Mouse (Mus musculus) kidney, embryonic 15.5 days (tissue): Measurements from ENCODE around the gene Gm11983. TPM values are rescaled to one million over a fixed set of nuclear protein-coding genes. Genes with fewer than 3 reads are reported as not detected.
"Not testable (repeated sequence)": the region's sequence is repeated elsewhere in the genome, so short reads cannot be mapped to it uniquely, and the experiment has no call there.

Source experiments
- ATAC-seq: fragments of 200-750 bp; cut with Nextera tagmentation; replicated peaks from 2 replicates; pipeline ENCODE4 v1.8.0; 2017; ENCODE audit warnings: moderate TSS enrichment; ENCODE audit not compliant: low FRiP score
- H3K27ac ChIP-seq: fragments of 300-500 bp; sonication (generic); 2 replicates; pipeline ENCODE4 v1.5.1; 2015; ENCODE audit warnings: mild to moderate bottlenecking, inconsistent platforms
- H3K27me3 ChIP-seq: fragments of 300-500 bp; sonication (generic); 2 replicates; pipeline ENCODE4 v1.6.1; 2015; ENCODE audit warnings: inconsistent platforms
- H3K36me3 ChIP-seq: fragments of 300-500 bp; sonication (generic); 2 replicates; pipeline ENCODE4 v1.6.1; 2015; ENCODE audit warnings: inconsistent platforms
- H3K4me1 ChIP-seq: fragments of 300-500 bp; sonication (generic); 2 replicates; pipeline ENCODE4 v1.6.1; 2015; ENCODE audit warnings: inconsistent platforms
- H3K4me2 ChIP-seq: fragments of 300-500 bp; sonication (generic); 2 replicates; pipeline ENCODE4 v1.6.1; 2015; ENCODE audit warnings: moderate library complexity, mild to moderate bottlenecking, inconsistent platforms
- H3K4me3 ChIP-seq: fragments of 300-500 bp; sonication (generic); replicated peaks from 2 replicates; pipeline ENCODE4 v1.5.1; 2015; ENCODE audit warnings: mild to moderate bottlenecking, inconsistent platforms
- H3K9ac ChIP-seq: fragments of 300-500 bp; sonication (generic); 2 replicates; pipeline ENCODE4 v1.6.1; 2015; ENCODE audit warnings: mild to moderate bottlenecking, inconsistent platforms
- H3K9me3 ChIP-seq: fragments of 300-500 bp; sonication (generic); replicated peaks from 2 replicates; pipeline ENCODE4 v1.6.1; 2016; ENCODE audit warnings: inconsistent platforms
- WGBS: fragments of 180-500 bp; shearing (Covaris S2); methylation state at CpG from one replicate; pipeline ENCODE4 v1.1.7; 2015; ENCODE audit warnings: mixed read lengths; 5-methylcytosine and 5-hydroxymethylcytosine counted together
- polyA plus RNA-seq: library from polyadenylated mRNA; unstranded; fragments of >200 nt; fragmentation: Nextera tagmentation; extraction: Ambion mirVana; gene quantifications from 2 replicates; pipeline ENCODE4 v1.2.1, GENCODE M21; 2015

The Gm11983 gene
- not detected in 2 replicates for polyA plus RNA-seq

DNA sequence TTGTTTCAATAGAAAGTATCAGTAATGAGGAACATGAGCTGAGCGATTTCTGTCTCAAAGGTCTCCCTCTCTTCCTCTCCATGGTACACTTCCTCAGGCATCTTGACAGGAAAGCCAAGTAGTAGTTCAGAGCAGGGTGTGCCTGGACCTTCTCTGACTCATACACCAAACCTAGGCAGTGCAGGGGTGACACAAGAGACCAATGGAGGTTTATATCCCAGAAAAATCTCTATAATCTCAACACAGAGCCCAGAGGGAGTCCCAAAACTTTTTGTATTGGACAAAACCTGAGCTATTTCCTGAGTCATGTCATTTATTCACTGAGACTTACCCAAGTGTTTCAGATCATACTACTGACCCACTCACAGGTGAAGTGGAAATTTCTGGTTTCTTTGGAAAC is at the start of gene Gm11983:
Gm11983 (minus strand) TSS at position 101 of the 400 bp plus-strand sequence.
- Histone ChIP-seq H3K4me1 (no peaks in the 10 kb centered on the region), H3K4me3 (no peak within 1 kb of the TSS), H3K36me3 (no peaks in the 10 kb centered on the region), H3K27me3 (no peaks in the 10 kb centered on the region), H3K9ac (no peak within 1 kb of the TSS), H3K27ac (no peak within 1 kb of the TSS), H3K4me2 (no peak within 1 kb of the TSS), H3K9me3 (no peaks in the 10 kb centered on the region)
- 92% methylated on average over 1 of the region's 1 CpGs for WGBS
- ATAC-seq = no peak

DNA sequence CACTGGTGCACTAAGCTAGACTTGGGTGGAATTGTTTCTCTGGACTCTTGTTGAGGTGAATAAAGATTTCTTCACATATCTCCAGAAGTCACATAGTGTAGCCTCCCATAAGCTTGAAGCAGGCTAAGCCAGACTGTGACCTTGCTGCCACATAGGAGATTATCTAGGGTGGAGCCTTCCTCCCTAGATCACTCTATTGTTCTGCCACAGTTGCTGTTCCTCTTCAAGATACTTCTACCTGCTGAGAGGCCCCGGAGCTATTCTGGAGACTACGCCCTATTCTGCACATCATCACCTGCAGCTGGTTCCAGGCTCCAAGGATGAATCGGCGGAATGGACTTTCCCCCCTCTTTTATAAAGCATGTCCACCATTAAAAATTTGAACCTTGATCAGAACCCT is 45.6 kb upstream of the Gm11983 start:
- not testable (repeated sequence) for ATAC-seq, H3K9ac ChIP-seq
- WGBS = 93% methylated on average over 4 of the region's 4 CpGs

DNA sequence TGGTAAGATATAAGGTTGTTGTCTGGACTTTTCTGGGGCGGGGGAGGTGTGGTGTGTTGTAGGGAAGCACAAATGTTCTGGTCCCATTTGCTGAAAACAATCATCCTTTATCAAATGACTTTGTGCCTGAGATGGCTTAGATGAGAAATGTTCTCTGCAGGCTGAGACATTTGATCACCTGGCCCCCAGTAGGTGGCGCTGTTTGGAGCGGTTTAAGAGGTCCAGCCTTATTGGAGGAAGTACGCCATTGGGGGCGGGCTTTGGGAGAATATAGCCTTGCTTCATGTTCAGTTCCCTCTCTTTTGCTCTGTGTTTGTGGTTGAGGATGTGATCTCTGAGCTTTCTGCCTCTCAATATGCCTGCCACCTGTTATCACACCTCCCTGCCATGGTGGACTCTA is 44.2 kb upstream of the Gm11983 start:
- no peak for ATAC-seq
- no peak overlapping the region for H3K9ac ChIP-seq
- no peak overlapping the region for H3K4me2 ChIP-seq
- no peak overlapping the region for H3K27ac ChIP-seq
- H3K4me3 ChIP-seq = no peak overlapping the region
- H3K4me1 ChIP-seq = 0 out of 2 replicates have a peak, but pooled peaks cover 4% of the 10 kb centered on the region
- 55% methylated on average over 5 of the region's 5 CpGs for WGBS
- H3K36me3 ChIP-seq = no peaks in the 10 kb centered on the region
- H3K9me3 ChIP-seq = no peaks in the 10 kb centered on the region
- no peaks in the 10 kb centered on the region for H3K27me3 ChIP-seq

More for the DNA sequence above, 45.6 kb upstream of the Gm11983 start:
- not testable (repeated sequence) for H3K4me3 ChIP-seq, H3K36me3 ChIP-seq, H3K4me2 ChIP-seq, H3K27ac ChIP-seq, H3K27me3 ChIP-seq, H3K4me1 ChIP-seq, H3K9me3 ChIP-seq

DNA sequence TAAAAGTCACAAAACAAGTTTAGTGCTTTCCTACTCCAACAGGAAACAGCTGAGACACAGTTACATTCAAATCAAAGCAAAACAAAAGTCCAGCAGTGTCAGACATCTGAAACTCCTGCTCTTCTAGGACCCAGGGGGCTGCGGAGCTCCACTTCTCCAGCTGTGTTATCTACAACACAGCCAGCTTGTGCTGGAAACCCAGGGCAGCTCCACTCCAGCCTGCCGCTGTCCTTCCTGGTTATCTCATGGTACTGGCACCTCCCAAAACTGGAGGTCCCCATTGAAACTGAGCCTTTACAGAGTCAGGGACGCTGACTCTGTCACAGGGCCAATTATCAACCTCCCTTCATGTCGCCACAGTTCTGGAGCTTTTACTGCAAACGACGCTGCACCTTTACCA is 40.3 kb upstream of the Gm11983 start:
- no peak overlapping the region for H3K4me3 ChIP-seq
- WGBS = 40% methylated on average over 6 of the region's 6 CpGs
- H3K4me2 ChIP-seq = no peak overlapping the region
- ATAC-seq = no peak
- H3K36me3 ChIP-seq = no peaks in the 10 kb centered on the region
- no peaks in the 10 kb centered on the region for H3K9me3 ChIP-seq
- H3K27ac ChIP-seq = no peak overlapping the region
- 0 out of 2 replicates have a peak, but pooled peaks cover 4% of the 10 kb centered on the region for H3K4me1 ChIP-seq
- no peaks in the 10 kb centered on the region for H3K27me3 ChIP-seq
- no peak overlapping the region for H3K9ac ChIP-seq

GRCm38 (mm10) chr11:6870947-6871346 is 33.5 kb upstream of the Gm11983 start:
- 70% methylated on average over 1 of the region's 1 CpGs for WGBS

DNA sequence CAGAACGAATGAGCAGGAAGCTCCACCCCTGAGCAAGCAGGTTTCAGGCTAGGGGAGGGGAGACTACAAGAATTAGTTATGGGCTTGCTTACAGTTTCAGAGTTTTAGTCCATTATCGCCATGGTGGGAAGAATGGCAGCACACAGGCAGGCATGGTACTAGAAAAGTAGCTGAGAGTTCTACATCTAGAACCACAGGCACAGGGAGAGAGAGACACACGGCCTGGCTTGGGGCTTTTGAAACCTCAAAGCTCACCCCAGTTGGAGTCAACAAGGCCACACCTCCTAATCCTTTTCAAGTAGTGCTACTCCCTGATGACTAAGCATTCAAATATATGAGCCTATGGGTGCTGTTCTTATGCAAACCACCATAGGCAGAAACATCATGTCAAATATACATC is 28.1 kb upstream of the Gm11983 start:
- Histone ChIP-seq H3K4me1 (no peaks in the 10 kb centered on the region), H3K36me3 (no peaks in the 10 kb centered on the region), H3K4me2 (no peak overlapping the region), H3K27ac (no peak overlapping the region), H3K4me3 (no peak overlapping the region), H3K27me3 (no peaks in the 10 kb centered on the region), H3K9me3 (no peaks in the 10 kb centered on the region), H3K9ac (no peak overlapping the region)
- no peak for ATAC-seq
- WGBS = 87% methylated on average over 3 of the region's 3 CpGs

More at GRCm38 (mm10) chr11:6870947-6871346, 33.5 kb upstream of the Gm11983 start:
- H3K27ac ChIP-seq = no peak overlapping the region
- no peaks in the 10 kb centered on the region for H3K27me3 ChIP-seq
- no peaks in the 10 kb centered on the region for H3K36me3 ChIP-seq
- no peaks in the 10 kb centered on the region for H3K9me3 ChIP-seq
- ATAC-seq = no peak
- H3K4me1 ChIP-seq = no peaks in the 10 kb centered on the region
- H3K4me3 ChIP-seq = no peak overlapping the region
- H3K4me2 ChIP-seq = no peak overlapping the region
- no peak overlapping the region for H3K9ac ChIP-seq

DNA sequence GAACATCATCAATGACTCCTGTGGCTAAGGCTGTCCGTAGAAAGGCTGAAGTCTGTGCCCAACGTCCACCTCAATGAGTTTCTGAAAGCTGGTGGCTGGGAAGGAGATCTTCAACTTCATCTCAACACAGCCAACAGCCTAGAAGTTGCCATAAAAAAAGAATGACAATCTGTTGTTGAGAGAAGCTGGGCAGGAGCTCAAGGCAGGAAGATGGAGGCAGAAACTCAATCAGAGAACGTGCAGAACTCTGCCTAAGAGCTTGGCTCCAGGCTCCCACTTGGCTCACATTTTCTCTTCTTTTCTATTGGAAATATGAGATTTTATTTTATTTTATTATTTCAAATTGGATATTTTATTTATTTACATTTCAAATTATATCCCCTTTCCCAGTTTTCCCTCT is 24.7 kb upstream of the Gm11983 start:
- no peaks in the 10 kb centered on the region for H3K36me3 ChIP-seq
- no peak overlapping the region for H3K4me3 ChIP-seq
- H3K9ac ChIP-seq = no peak overlapping the region
- H3K9me3 ChIP-seq = no peaks in the 10 kb centered on the region
- no peak overlapping the region for H3K27ac ChIP-seq
- ATAC-seq = no peak
- H3K4me2 ChIP-seq = no peak overlapping the region
- no peaks in the 10 kb centered on the region for H3K27me3 ChIP-seq
- 90% methylated on average over 3 of the region's 3 CpGs for WGBS
- H3K4me1 ChIP-seq = no peaks in the 10 kb centered on the region

- no peak for ATAC-seq
- no peak overlapping the region for H3K9ac ChIP-seq
- H3K4me2 ChIP-seq = no peak overlapping the region
- H3K4me3 ChIP-seq = no peak overlapping the region
- H3K4me1 ChIP-seq = no peaks in the 10 kb centered on the region
- H3K27me3 ChIP-seq = no peaks in the 10 kb centered on the region
- no peaks in the 10 kb centered on the region for H3K9me3 ChIP-seq
- WGBS = 43% methylated on average over 11 of the region's 11 CpGs
- no peaks in the 10 kb centered on the region for H3K36me3 ChIP-seq
- H3K27ac ChIP-seq = no peak overlapping the region
These were observed 22.7 kb upstream of the Gm11983 start for GRCm38 (mm10) chr11:6859898-6860858.

DNA sequence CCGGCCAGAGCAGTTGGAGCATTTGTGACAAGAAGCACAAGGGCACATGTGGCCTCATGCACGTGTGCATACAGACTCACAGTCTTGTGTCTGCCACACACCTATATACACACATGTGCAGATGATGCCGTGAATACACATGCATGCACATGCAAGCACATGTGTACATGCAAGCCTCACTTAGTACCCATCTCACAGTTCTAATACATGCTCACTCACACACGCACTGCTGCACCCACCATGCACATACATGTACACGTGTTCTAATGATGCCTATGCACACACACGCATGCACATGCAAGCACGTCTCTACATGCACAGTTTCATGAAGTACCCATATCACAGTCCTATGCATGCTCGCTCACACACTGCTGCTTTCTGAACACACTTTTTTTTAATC is 21.6 kb upstream of the Gm11983 start:
- no peaks in the 10 kb centered on the region for H3K27me3 ChIP-seq
- 94% methylated on average over 8 of the region's 8 CpGs for WGBS
- no peak overlapping the region for H3K9ac ChIP-seq
- no peaks in the 10 kb centered on the region for H3K36me3 ChIP-seq
- no peak overlapping the region for H3K4me3 ChIP-seq
- H3K4me1 ChIP-seq = no peaks in the 10 kb centered on the region
- H3K9me3 ChIP-seq = no peaks in the 10 kb centered on the region
- no peak overlapping the region for H3K27ac ChIP-seq
- no peak for ATAC-seq
- H3K4me2 ChIP-seq = no peak overlapping the region

DNA sequence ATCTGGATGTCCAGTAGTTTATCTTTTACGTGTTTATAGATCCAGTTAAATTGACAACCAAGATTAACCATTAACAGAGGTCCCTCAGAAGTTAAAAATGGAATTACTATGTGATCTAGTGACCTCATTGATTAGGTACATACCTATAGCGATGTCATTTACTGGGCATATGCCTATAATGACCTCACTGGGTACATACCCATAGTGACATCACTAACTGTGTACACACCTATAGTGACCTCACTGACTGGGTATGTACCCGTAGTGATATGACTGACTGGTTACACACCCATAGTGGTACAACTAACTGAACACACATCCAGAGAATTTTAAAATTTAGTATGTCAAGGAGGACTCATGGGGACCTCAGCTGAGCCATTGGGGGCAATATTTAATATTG is 18.5 kb upstream of the Gm11983 start:
- no peaks in the 10 kb centered on the region for H3K27me3 ChIP-seq
- no peaks in the 10 kb centered on the region for H3K4me1 ChIP-seq
- WGBS = 89% methylated on average over 3 of the region's 3 CpGs
- ATAC-seq = no peak
- H3K27ac ChIP-seq = no peak overlapping the region
- H3K4me2 ChIP-seq = no peak overlapping the region
- H3K9me3 ChIP-seq = peaks cover 3% of the 10 kb centered on the region; the same call in 1 of the 2 replicates
- no peak overlapping the region for H3K9ac ChIP-seq
- no peaks in the 10 kb centered on the region for H3K36me3 ChIP-seq
- H3K4me3 ChIP-seq = no peak overlapping the region

- ATAC-seq, H3K36me3 ChIP-seq, H3K27ac ChIP-seq, H3K9ac ChIP-seq, H3K27me3 ChIP-seq, H3K4me2 ChIP-seq, H3K4me3 ChIP-seq, H3K9me3 ChIP-seq, H3K4me1 ChIP-seq: not testable (repeated sequence)
- WGBS = 85% methylated on average over 4 of the region's 4 CpGs
These were observed 15.9 kb upstream of the Gm11983 start for GRCm38 (mm10) chr11:6853366-6853765.

- H3K9me3 ChIP-seq = no peaks in the 10 kb centered on the region
- H3K27me3 ChIP-seq = no peaks in the 10 kb centered on the region
- H3K27ac ChIP-seq = no peak overlapping the region
- no peak overlapping the region for H3K4me2 ChIP-seq
- H3K9ac ChIP-seq = no peak overlapping the region
- H3K4me3 ChIP-seq = no peak overlapping the region
- no peaks in the 10 kb centered on the region for H3K4me1 ChIP-seq
- no peaks in the 10 kb centered on the region for H3K36me3 ChIP-seq
- 83% methylated on average over 2 of the region's 2 CpGs for WGBS
- no peak for ATAC-seq
These were observed 6.4 kb upstream of the Gm11983 start for GRCm38 (mm10) chr11:6843831-6844230.
